Comparison of ENCODE assay signal across 8 mouse cellular contexts in genomic region chr4:33923151-33923760, GRCm38 (mm10). TPM values are rescaled to one million over a fixed set of nuclear protein-coding genes. Genes with fewer than 3 reads are reported as not detected.
DNase-seq lines count a peak whose midpoint lies in the region; ATAC-seq and TF ChIP-seq lines count a peak whose summit lies in the region.

No protein-coding gene starts in this region.

- TF ChIP-seq CTCF in gastrocnemius, adult 2 months (IDR thresholded peaks at IDR 0.05): no peak
- TF ChIP-seq CTCF in thymus, adult 2 months (IDR thresholded peaks at IDR 0.05; ENCODE audit: borderline replicate concordance, control insufficient read depth, extremely low read depth, insufficient read depth, low read length, poor library complexity): no peak

- H3K9ac ChIP-seq in hindbrain, embryonic 11.5 days (ENCODE audit: low read depth, low read length): peak overlapping the region; percentile 89
- peak overlapping the region; percentile 92 for H3K9ac ChIP-seq in midbrain, embryonic 13.5 days (replicated peaks)

- H3K4me3 ChIP-seq in gastrocnemius, adult 2 months: peak overlapping the region; percentile 86
- H3K4me3 ChIP-seq in hindbrain, embryonic 11.5 days (ENCODE audit: low read depth, low read length): peak overlapping the region; percentile 74
- peak overlapping the region; percentile 70 for H3K4me3 ChIP-seq in midbrain, embryonic 13.5 days (replicated peaks)
- H3K4me3 ChIP-seq in thymus, adult 2 months (ENCODE audit: control insufficient read depth, insufficient read depth, low read length): no peak overlapping the region

- no peak for TF ChIP-seq POLR2A in thymus, adult 2 months (IDR thresholded peaks at IDR 0.05; ENCODE audit: control insufficient read depth, extremely low read depth, insufficient read depth, low read length, poor library complexity)

- WGBS in hindbrain, embryonic 11.5 days: 2% methylated on average over 19 of the region's 19 CpGs
- WGBS in midbrain, embryonic 13.5 days: 2% methylated on average over 19 of the region's 19 CpGs
- 35% methylated on average over 19 of the region's 19 CpGs for WGBS in thymus, adult 2 months

- no peaks in the 10 kb centered on the region for H3K9me3 ChIP-seq in hindbrain, embryonic 11.5 days (ENCODE audit: control insufficient read depth, low read length)
- H3K9me3 ChIP-seq in midbrain, embryonic 13.5 days: no peaks in the 10 kb centered on the region

- peak overlapping the region; percentile 86 for H3K4me2 ChIP-seq in hindbrain, embryonic 11.5 days (replicated peaks; ENCODE audit: low read depth, low read length)
- peak overlapping the region; percentile 86 for H3K4me2 ChIP-seq in midbrain, embryonic 13.5 days (replicated peaks)

- no peak for DNase-seq in gastrocnemius, adult 2 months
- DNase-seq in gastrocnemius, adult 18-20 months (ENCODE audit: low spot score): no peak
- peak; percentile 28 for DNase-seq in right cerebral cortex, adult 18-20 months
- no peak for DNase-seq in right cerebral cortex, postnatal 14 days
- DNase-seq in hindbrain, embryonic 11.5 days (ENCODE audit: low spot score): peak; percentile 65
- DNase-seq in thymus, adult 2 months: no peak

- H3K27me3 ChIP-seq in hindbrain, embryonic 11.5 days (ENCODE audit: control insufficient read depth, insufficient read depth, low read length): peaks cover 13% of the 10 kb centered on the region
- H3K27me3 ChIP-seq in midbrain, embryonic 13.5 days: peaks cover 26% of the 10 kb centered on the region
- H3K27me3 ChIP-seq in thymus, adult 2 months (ENCODE audit: control insufficient read depth, insufficient read depth, low read length): no peaks in the 10 kb centered on the region; the same call in 1 of the 2 replicates

- ATAC-seq in hindbrain, embryonic 11.5 days (ENCODE audit: low FRiP score): no peak
- peak; percentile 12 for ATAC-seq in midbrain, embryonic 13.5 days
- ATAC-seq in megakaryocyte progenitor cell, adult 5-6 weeks (replicated peaks; ENCODE audit: poor library complexity): no peak

- H3K36me3 ChIP-seq in hindbrain, embryonic 11.5 days (ENCODE audit: control insufficient read depth, insufficient read depth, low read length): no peaks in the 10 kb centered on the region
- no peaks in the 10 kb centered on the region for H3K36me3 ChIP-seq in midbrain, embryonic 13.5 days
- no peaks in the 10 kb centered on the region for H3K36me3 ChIP-seq in thymus, adult 2 months (ENCODE audit: control insufficient read depth, insufficient read depth, low read length)

- H3K27ac ChIP-seq in gastrocnemius, adult 2 months: no peak overlapping the region
- peak overlapping the region; percentile 95 for H3K27ac ChIP-seq in hindbrain, embryonic 11.5 days (ENCODE audit: low read depth, low read length)
- H3K27ac ChIP-seq in midbrain, embryonic 13.5 days: peak overlapping the region; percentile 95
- H3K27ac ChIP-seq in thymus, adult 2 months (ENCODE audit: control insufficient read depth, insufficient read depth, low read length): no peak overlapping the region

- 0 out of 2 replicates have a peak, but pooled peaks cover 2% of the 10 kb centered on the region for H3K4me1 ChIP-seq in hindbrain, embryonic 11.5 days (replicated peaks; ENCODE audit: control insufficient read depth, insufficient read depth, low read length)
- H3K4me1 ChIP-seq in midbrain, embryonic 13.5 days (replicated peaks): peaks cover 14% of the 10 kb centered on the region
- H3K4me1 ChIP-seq in thymus, adult 2 months (replicated peaks; ENCODE audit: control insufficient read depth, insufficient read depth, low read length): 0 out of 2 replicates have a peak, but pooled peaks cover 3% of the 10 kb centered on the region

- intact Hi-C loops in gastrocnemius, adult 2 months (cut with DNase I): loop anchor here (10.0 kb wide), 1 partner anchor 528 kb away; no protein-coding TSS in a partner anchor

RNA-seq across cellular contexts. Expression of gene Cnr1, which starts 1.1 kb away (rescaled TPM):
- under 1 TPM; 0.28 to 0.50 TPM for total RNA-seq in gastrocnemius, adult 2 months (2021)
- under 1 TPM; 0.16 to 0.36 TPM for total RNA-seq in gastrocnemius, adult 18-20 months (2021)
- 24.6 and 25.0 TPM in 2 replicates for polyA plus RNA-seq in hindbrain, embryonic 11.5 days (2014; fragmentation: Nextera tagmentation; extraction: Ambion mirVana)
- 43.9 and 47.1 TPM in 2 replicates for polyA plus RNA-seq in midbrain, embryonic 13.5 days (2015; fragmentation: Nextera tagmentation; extraction: Ambion mirVana)
- not detected in 2 replicates for total RNA-seq in megakaryocyte progenitor cell, adult 5-6 weeks (2015)
- total RNA-seq in megakaryocyte progenitor cell, adult 5-6 weeks (2017): not detected in 2 replicates
- polyA plus RNA-seq in thymus, adult 2 months (2012; rRNA removed): 0.06 and 0.08 TPM in 2 replicates

Comparison
In these comparisons a context has a peak if more than half of its experiments do, and no peak if none do; other contexts are left out.
1. DNase-seq: peak in right cerebral cortex, adult 18-20 months (single experiment) and hindbrain, embryonic 11.5 days (single experiment); none in gastrocnemius, adult 2 months (single experiment), gastrocnemius, adult 18-20 months (single experiment), right cerebral cortex, postnatal 14 days (single experiment) and thymus, adult 2 months (single experiment).
2. H3K27ac ChIP-seq: peak in hindbrain, embryonic 11.5 days (single experiment) and midbrain, embryonic 13.5 days (single experiment); none in gastrocnemius, adult 2 months (single experiment) and thymus, adult 2 months (single experiment).